28 mouse cellular contexts compared by ENCODE assay signal in genomic region chr2:120565363-120565762, GRCm38 (mm10). TPM values are rescaled to one million over a fixed set of nuclear protein-coding genes. Genes with fewer than 3 reads are reported as not detected.
DNase-seq lines count a peak whose midpoint lies in the region; ATAC-seq and TF ChIP-seq lines count a peak whose summit lies in the region.
"Had no signal": no experiment of that assay in that cellular context is flagged by ENCODE, and none has a peak within 500 bp of the region (broad histone marks: within the 10 kb centered on the region; RNA-seq: fewer than 3 reads in every experiment).

No protein-coding gene starts in this region.

- no peak for TF ChIP-seq CTCF in MEL (IDR thresholded peaks at IDR 0.05 in 2 of 3, conservative IDR thresholded peaks at IDR 0.05 in 1 of 3; ENCODE audit: control insufficient read depth in 1 of 3, insufficient read depth in 1 of 3, low read depth in 2 of 3, low read length in 3 of 3, poor library complexity in 1 of 3, severe bottlenecking in 1 of 3)
- TF ChIP-seq CTCF in midbrain, postnatal 0 days (IDR thresholded peaks at IDR 0.05) = no peak

- no peaks in the 10 kb centered on the region for H3K9me3 ChIP-seq in MEL (replicated peaks; ENCODE audit: insufficient read depth, low read length)
- no peaks in the 10 kb centered on the region for H3K9me3 ChIP-seq in liver, embryonic 16.5 days (replicated peaks; ENCODE audit: control insufficient read depth, low read length)
- no peaks in the 10 kb centered on the region for H3K9me3 ChIP-seq in midbrain, postnatal 0 days (ENCODE audit: low read length)
- no peaks in the 10 kb centered on the region for H3K9me3 ChIP-seq in midbrain, embryonic 13.5 days
- H3K9me3 ChIP-seq: heart, embryonic 10.5 days; heart, embryonic 15.5 days; intestine, embryonic 15.5 days; midbrain, embryonic 10.5 days; neural tube, embryonic 15.5 days had no signal

- TF ChIP-seq EP300 in MEL (IDR thresholded peaks at IDR 0.05; ENCODE audit: low read depth in 1 of 2, low read length in 2 of 2) = peak; percentile 98 to 99

- TF ChIP-seq RAD21 in MEL (IDR thresholded peaks at IDR 0.05; ENCODE audit: low read depth, low read length) = no peak

- WGBS in liver, embryonic 16.5 days (ENCODE audit: insufficient replicate concordance) = 21% methylated on average over 2 of the region's 2 CpGs
- 92% methylated on average over 2 of the region's 2 CpGs for WGBS in midbrain, postnatal 0 days
- 89% methylated on average over 2 of the region's 2 CpGs for WGBS in midbrain, embryonic 13.5 days

- no peak; a peak in 1 of 4 replicates for TF ChIP-seq POLR2A in MEL (IDR thresholded peaks at IDR 0.05; ENCODE audit: control insufficient read depth in 1 of 2, insufficient read depth in 1 of 2, low read depth in 1 of 2, low read length in 2 of 2, poor library complexity in 1 of 2)

- peaks cover 14 to 24% of the 10 kb centered on the region in 2 experiments for H3K4me1 ChIP-seq in MEL (ENCODE audit: control insufficient read depth in 1 of 2, insufficient read depth in 2 of 2, low read length in 2 of 2)
- H3K4me1 ChIP-seq in liver, embryonic 16.5 days (ENCODE audit: control insufficient read depth, low read depth, low read length) = peaks cover 28% of the 10 kb centered on the region
- H3K4me1 ChIP-seq in midbrain, postnatal 0 days (ENCODE audit: insufficient read depth, low read length) = peaks cover 5% of the 10 kb centered on the region; the same call in 1 of the 2 replicates
- peaks cover 37% of the 10 kb centered on the region for H3K4me1 ChIP-seq in midbrain, embryonic 13.5 days (replicated peaks)
- H3K4me1 ChIP-seq: intestine, embryonic 15.5 days had no signal

- H3K79me2 ChIP-seq in MEL (ENCODE audit: control insufficient read depth, insufficient read depth, low read length, poor library complexity) = peaks cover 57% of the 10 kb centered on the region

- peak overlapping the region; percentile 62 for H3K9ac ChIP-seq in MEL (ENCODE audit: control insufficient read depth, low read depth, low read length, poor library complexity, severe bottlenecking)
- H3K9ac ChIP-seq in liver, embryonic 16.5 days (ENCODE audit: low read depth, low read length) = no peak overlapping the region
- H3K9ac ChIP-seq in midbrain, postnatal 0 days (replicated peaks; ENCODE audit: low read length, poor library complexity, severe bottlenecking) = no peak overlapping the region
- H3K9ac ChIP-seq in midbrain, embryonic 13.5 days (replicated peaks) = no peak overlapping the region
- H3K9ac ChIP-seq: forebrain, postnatal 0 days; heart, embryonic 15.5 days; intestine, embryonic 15.5 days; neural tube, embryonic 15.5 days had no signal

- DNase-seq in MEL (ENCODE audit: low read depth, low spot score) = peak; percentile 92
- no peak for DNase-seq in heart, adult 18-20 months
- DNase-seq in layer of hippocampus, postnatal 36 days = no peak
- no peak for DNase-seq in midbrain, postnatal 0 days (ENCODE audit: low spot score)
- DNase-seq: adrenal gland, postnatal 10 days; B cell, adult 2 months; cerebellum, adult 11-12 months; cerebellum, adult 9-11 months; forebrain, postnatal 0 days; gastrocnemius, postnatal 14 days; kidney, adult 2 months; kidney, postnatal 4 days; lung, postnatal 36 days; retina, postnatal 1 day; right cerebral cortex, postnatal 14 days; thymus, postnatal 4 days had no signal

- peaks cover 2 to 49% of the 10 kb centered on the region in 2 experiments; a peak in 3 of 4 replicates for H3K36me3 ChIP-seq in MEL (ENCODE audit: control insufficient read depth in 1 of 2, insufficient read depth in 2 of 2, low read length in 2 of 2)
- no peaks in the 10 kb centered on the region for H3K36me3 ChIP-seq in liver, embryonic 16.5 days (ENCODE audit: control insufficient read depth, insufficient read depth)
- H3K36me3 ChIP-seq in midbrain, postnatal 0 days (ENCODE audit: insufficient read depth, low read length) = no peaks in the 10 kb centered on the region
- 0 out of 2 replicates have a peak, but pooled peaks cover 2% of the 10 kb centered on the region for H3K36me3 ChIP-seq in midbrain, embryonic 13.5 days
- H3K36me3 ChIP-seq: heart, embryonic 15.5 days; intestine, embryonic 15.5 days; neural tube, embryonic 15.5 days had no signal

- H3K4me2 ChIP-seq in liver, embryonic 16.5 days (ENCODE audit: low read depth, low read length) = no peak overlapping the region
- H3K4me2 ChIP-seq in midbrain, postnatal 0 days (ENCODE audit: low read depth, low read length, poor library complexity, severe bottlenecking) = no peak overlapping the region
- H3K4me2 ChIP-seq in midbrain, embryonic 13.5 days (replicated peaks) = no peak overlapping the region
- H3K4me2 ChIP-seq: heart, embryonic 15.5 days; intestine, embryonic 15.5 days; neural tube, embryonic 15.5 days had no signal

- ATAC-seq in common myeloid progenitor, adult 5-6 weeks (replicated peaks; ENCODE audit: low read depth, poor library complexity, severe bottlenecking) = peak; percentile 15; the same call in 1 of the 2 replicates
- ATAC-seq in liver, embryonic 16.5 days (ENCODE audit: low read depth) = no peak
- no peak for ATAC-seq in midbrain, postnatal 0 days (ENCODE audit: low FRiP score)
- no peak for ATAC-seq in midbrain, embryonic 13.5 days
- ATAC-seq: forebrain, postnatal 0 days; hindbrain, postnatal 0 days; intestine, embryonic 15.5 days; Patski had no signal

- H3K27me3 ChIP-seq in MEL (ENCODE audit: control insufficient read depth in 1 of 2, insufficient read depth in 2 of 2, low read length in 2 of 2) = no peaks in the 10 kb centered on the region
- no peaks in the 10 kb centered on the region for H3K27me3 ChIP-seq in liver, embryonic 16.5 days (ENCODE audit: control insufficient read depth, insufficient read depth, low read depth, low read length)
- no peaks in the 10 kb centered on the region for H3K27me3 ChIP-seq in midbrain, postnatal 0 days (ENCODE audit: insufficient read depth, low read length)
- no peaks in the 10 kb centered on the region for H3K27me3 ChIP-seq in midbrain, embryonic 13.5 days
- H3K27me3 ChIP-seq: heart, embryonic 15.5 days; intestine, embryonic 15.5 days; neural tube, embryonic 15.5 days; Patski had no signal

- peak overlapping the region; percentile 99 for H3K27ac ChIP-seq in MEL (ENCODE audit: control insufficient read depth, low read depth, low read length)
- peak overlapping the region; percentile 46 for H3K27ac ChIP-seq in liver, embryonic 16.5 days (ENCODE audit: low read length)
- no peak overlapping the region for H3K27ac ChIP-seq in midbrain, postnatal 0 days (ENCODE audit: low read depth, low read length)
- H3K27ac ChIP-seq in midbrain, embryonic 13.5 days = no peak overlapping the region
- H3K27ac ChIP-seq: heart, embryonic 10.5 days; heart, embryonic 15.5 days; hindbrain, postnatal 0 days; intestine, embryonic 15.5 days; kidney, postnatal 0 days; midbrain, embryonic 10.5 days; neural tube, embryonic 15.5 days had no signal

- peak overlapping the region in 1 of 2 experiments; percentile 81; a peak in 2 of 4 replicates for H3K4me3 ChIP-seq in MEL (ENCODE audit: control insufficient read depth in 1 of 2, insufficient read depth in 1 of 2, low read depth in 2 of 2, low read length in 2 of 2)
- no peak overlapping the region for H3K4me3 ChIP-seq in liver, embryonic 16.5 days (ENCODE audit: low read depth, low read length)
- no peak overlapping the region for H3K4me3 ChIP-seq in midbrain, postnatal 0 days (ENCODE audit: low read depth, low read length)
- H3K4me3 ChIP-seq in midbrain, embryonic 13.5 days (replicated peaks) = no peak overlapping the region
- H3K4me3 ChIP-seq: erythroblast, embryonic 14.5 days; heart, embryonic 10.5 days; heart, embryonic 15.5 days; intestine, embryonic 15.5 days; midbrain, embryonic 10.5 days; neural tube, embryonic 15.5 days had no signal

RNA-seq across cellular contexts. Expression of gene Zfp106, which starts 1.7 kb away (rescaled TPM):
- total RNA-seq in MEL (2012; rRNA removed) = 63.9 and 78.8 TPM in 2 replicates
- polyA plus RNA-seq in MEL (2012; ENCODE audit: insufficient read depth in 1 of 2, insufficient read length in 2 of 2, low read depth in 1 of 2, low replicate concordance in 2 of 2, missing spikeins in 1 of 2) = 100 to 1,000 TPM in 1 of 2 experiments, 10 to 100 TPM in 1; 80.6 to 130 TPM
- total RNA-seq in common myeloid progenitor, adult 5-6 weeks (2017) = 81.8 and 174 TPM in 2 replicates
- polyA plus RNA-seq in liver, embryonic 16.5 days (2015; fragmentation: Nextera tagmentation; extraction: Ambion mirVana) = 15.2 and 15.6 TPM in 2 replicates
- total RNA-seq in heart, adult 18-20 months (2021) = 100 to 1,000 TPM; 496 TPM
- total RNA-seq in layer of hippocampus, postnatal 36 days (2021) = 100 to 1,000 TPM; 157 to 163 TPM
- total RNA-seq in midbrain, postnatal 0 days (2014; rRNA removed) = 59.8 and 62.3 TPM in 2 replicates
- polyA plus RNA-seq in midbrain, postnatal 0 days (2015; fragmentation: Nextera tagmentation; extraction: Ambion mirVana) = 35.5 and 39.8 TPM in 2 replicates
- polyA plus RNA-seq in midbrain, embryonic 13.5 days (2015; fragmentation: Nextera tagmentation; extraction: Ambion mirVana) = 46.7 and 54.2 TPM in 2 replicates

RNA-seq across cellular contexts. Expression of gene Snap23, which starts 2.1 kb away (rescaled TPM):
- 41.5 and 50.8 TPM in 2 replicates for total RNA-seq in MEL (2012; rRNA removed)
- polyA plus RNA-seq in MEL (2012; ENCODE audit: insufficient read depth in 1 of 2, insufficient read length in 2 of 2, low read depth in 1 of 2, low replicate concordance in 2 of 2, missing spikeins in 1 of 2) = 10 to 100 TPM in 1 of 2 experiments, not detected in 1; 81.5 TPM
- total RNA-seq in common myeloid progenitor, adult 5-6 weeks (2017) = 65.1 and 76.5 TPM in 2 replicates
- polyA plus RNA-seq in liver, embryonic 16.5 days (2015; fragmentation: Nextera tagmentation; extraction: Ambion mirVana) = 24.2 and 27.1 TPM in 2 replicates
- 10 to 100 TPM; 59.0 to 59.7 TPM for total RNA-seq in heart, adult 18-20 months (2021)
- total RNA-seq in layer of hippocampus, postnatal 36 days (2021) = 10 to 100 TPM; 19.2 to 25.1 TPM
- 17.0 and 19.7 TPM in 2 replicates for total RNA-seq in midbrain, postnatal 0 days (2014; rRNA removed)
- 10.6 and 11.3 TPM in 2 replicates for polyA plus RNA-seq in midbrain, postnatal 0 days (2015; fragmentation: Nextera tagmentation; extraction: Ambion mirVana)
- 18.9 and 20.2 TPM in 2 replicates for polyA plus RNA-seq in midbrain, embryonic 13.5 days (2015; fragmentation: Nextera tagmentation; extraction: Ambion mirVana)

RNA-seq across cellular contexts. Expression of gene Haus2, which starts 43.8 kb away (rescaled TPM):
- 15.8 and 16.7 TPM in 2 replicates for total RNA-seq in MEL (2012; rRNA removed)
- polyA plus RNA-seq in MEL (2012; ENCODE audit: insufficient read depth in 1 of 2, insufficient read length in 2 of 2, low read depth in 1 of 2, low replicate concordance in 2 of 2, missing spikeins in 1 of 2) = 10 to 100 TPM in 1 of 2 experiments, not detected in 1; 14.5 TPM
- 22.5 and 28.5 TPM in 2 replicates for total RNA-seq in common myeloid progenitor, adult 5-6 weeks (2017)
- polyA plus RNA-seq in liver, embryonic 16.5 days (2015; fragmentation: Nextera tagmentation; extraction: Ambion mirVana) = 9.1 and 9.7 TPM in 2 replicates
- 10 to 100 TPM in 1 of 2 experiments, 1 to 10 TPM in 1; 9.9 to 11.5 TPM for total RNA-seq in heart, adult 18-20 months (2021)
- total RNA-seq in layer of hippocampus, postnatal 36 days (2021) = 10 to 100 TPM; 13.2 to 14.0 TPM
- 24.8 and 34.7 TPM in 2 replicates for total RNA-seq in midbrain, postnatal 0 days (2014; rRNA removed)
- 29.3 and 32.2 TPM in 2 replicates for polyA plus RNA-seq in midbrain, postnatal 0 days (2015; fragmentation: Nextera tagmentation; extraction: Ambion mirVana)
- polyA plus RNA-seq in midbrain, embryonic 13.5 days (2015; fragmentation: Nextera tagmentation; extraction: Ambion mirVana) = 33.1 and 37.1 TPM in 2 replicates

RNA-seq across cellular contexts. Expression of gene Lrrc57, which starts 44.0 kb away (rescaled TPM):
- 8.1 and 11.1 TPM in 2 replicates for total RNA-seq in MEL (2012; rRNA removed)
- polyA plus RNA-seq in MEL (2012; ENCODE audit: insufficient read depth in 1 of 2, insufficient read length in 2 of 2, low read depth in 1 of 2, low replicate concordance in 2 of 2, missing spikeins in 1 of 2) = 10 to 100 TPM in 1 of 2 experiments, not detected in 1; 17.5 TPM
- 15.0 and 22.8 TPM in 2 replicates for total RNA-seq in common myeloid progenitor, adult 5-6 weeks (2017)
- polyA plus RNA-seq in liver, embryonic 16.5 days (2015; fragmentation: Nextera tagmentation; extraction: Ambion mirVana) = 11.4 and 12.7 TPM in 2 replicates
- 10 to 100 TPM; 16.9 to 17.1 TPM for total RNA-seq in heart, adult 18-20 months (2021)
- total RNA-seq in layer of hippocampus, postnatal 36 days (2021) = 10 to 100 TPM; 32.3 to 34.4 TPM
- total RNA-seq in midbrain, postnatal 0 days (2014; rRNA removed) = 30.3 and 44.9 TPM in 2 replicates
- 22.4 and 22.7 TPM in 2 replicates for polyA plus RNA-seq in midbrain, postnatal 0 days (2015; fragmentation: Nextera tagmentation; extraction: Ambion mirVana)
- 34.0 and 36.4 TPM in 2 replicates for polyA plus RNA-seq in midbrain, embryonic 13.5 days (2015; fragmentation: Nextera tagmentation; extraction: Ambion mirVana)

Comparison
In these comparisons a context has a peak if more than half of its experiments do, and no peak if none do; other contexts are left out.
1. H3K27ac ChIP-seq: peak in MEL (single experiment) and liver, embryonic 16.5 days (single experiment); none in midbrain, postnatal 0 days (single experiment) and midbrain, embryonic 13.5 days (single experiment).